Comparison of ENCODE assay signal across 8 mouse cellular contexts in the genomic region with DNA sequence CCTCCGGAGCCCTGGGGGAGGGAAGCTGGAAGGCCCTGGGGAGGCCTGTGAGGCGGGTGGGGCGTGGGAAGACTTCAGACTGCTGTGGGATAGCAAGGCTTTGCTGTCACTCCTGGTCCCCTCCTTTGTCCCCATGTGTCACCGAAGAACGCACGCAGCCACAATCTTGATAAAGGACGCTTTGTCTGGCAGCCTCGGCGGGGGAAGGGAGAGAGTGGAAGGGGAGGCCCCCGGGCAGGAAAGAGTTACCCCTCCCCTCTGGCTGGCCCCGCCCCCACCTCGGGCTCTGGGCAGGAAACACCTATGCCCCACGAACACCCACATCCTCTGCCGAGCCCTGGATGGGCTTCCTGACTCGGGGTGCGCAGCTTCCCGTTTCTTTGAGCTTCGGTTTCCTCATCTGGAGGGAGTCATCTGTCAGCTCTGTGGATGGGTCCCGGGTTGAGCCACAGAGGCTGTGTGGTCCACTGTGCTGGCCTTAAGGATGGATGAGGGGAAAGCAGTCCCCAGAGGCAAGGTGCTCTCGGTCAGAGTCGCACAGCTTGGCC.
A peak's percentile ranks its signal among the peaks of the same experiment; 100 is the strongest.
DNase-seq lines count a peak whose midpoint lies in the region; ATAC-seq and TF ChIP-seq lines count a peak whose summit lies in the region.

No protein-coding gene starts in this region.

- H3K9me3 ChIP-seq in lung, embryonic 15.5 days: no peaks in the 10 kb centered on the region

- peak overlapping the region; percentile 52 for H3K4me2 ChIP-seq in lung, embryonic 15.5 days

- TF ChIP-seq POLR2A in cerebellum, adult 2 months (IDR thresholded peaks at IDR 0.05; ENCODE audit: borderline replicate concordance, insufficient read depth, low read length): no peak

- peak overlapping the region; percentile 85 for H3K27ac ChIP-seq in lung, embryonic 15.5 days
- H3K27ac ChIP-seq in cerebellum, adult 2 months (ENCODE audit: insufficient read depth, low read length): no peak overlapping the region

- H3K9ac ChIP-seq in lung, embryonic 15.5 days: peak overlapping the region; percentile 22; the same call in 1 of the 2 replicates

- TF ChIP-seq CTCF in cerebellum, adult 2 months (IDR thresholded peaks at IDR 0.05; ENCODE audit: borderline replicate concordance, insufficient read depth, low read depth, low read length): no peak

- H3K27me3 ChIP-seq in lung, embryonic 15.5 days: no peaks in the 10 kb centered on the region; the same call in 1 of the 2 replicates
- peaks cover 4% of the 10 kb centered on the region; the same call in 1 of the 2 replicates for H3K27me3 ChIP-seq in cerebellum, adult 2 months (ENCODE audit: control insufficient read depth, insufficient read depth, low read length)

- H3K4me1 ChIP-seq in lung, embryonic 15.5 days: peaks cover 49% of the 10 kb centered on the region
- no peaks in the 10 kb centered on the region; the same call in 1 of the 2 replicates for H3K4me1 ChIP-seq in cerebellum, adult 2 months (ENCODE audit: control insufficient read depth, insufficient read depth, low read length)

- peak; percentile 81 for ATAC-seq in granulocyte monocyte progenitor cell, adult 5-6 weeks (replicated peaks; ENCODE audit: poor library complexity, severe bottlenecking)
- ATAC-seq in lung, embryonic 15.5 days (ENCODE audit: borderline replicate concordance, extremely low read depth, low FRiP score, low TSS enrichment): peak; percentile 70

- peak; percentile 80 for DNase-seq in A20 (ENCODE audit: low read depth, low spot score)
- peak; percentile 54 for DNase-seq in adrenal gland, postnatal 10 days
- DNase-seq in kidney, adult 18-20 months: peak; percentile 51
- DNase-seq in retina, embryonic 14.5 days (ENCODE audit: low spot score): peak; percentile 70
- no peak for DNase-seq in cerebellum, adult 2 months
- DNase-seq in ovary, postnatal 10 days (ENCODE audit: low spot score): no peak

- 3% methylated on average over 17 of the region's 21 CpGs for WGBS in lung, embryonic 15.5 days
- 11% methylated on average over 21 of the region's 21 CpGs for WGBS in cerebellum, adult 2 months

- H3K36me3 ChIP-seq in lung, embryonic 15.5 days: no peaks in the 10 kb centered on the region

- H3K4me3 ChIP-seq in lung, embryonic 15.5 days: peak overlapping the region; percentile 24
- no peak overlapping the region for H3K4me3 ChIP-seq in cerebellum, adult 2 months (replicated peaks; ENCODE audit: insufficient read depth, low read depth, low read length)

Comparison
In these comparisons a context has a peak if more than half of its experiments do, and no peak if none do; other contexts are left out.
1. DNase-seq: peak in A20 (single experiment), adrenal gland, postnatal 10 days (single experiment), kidney, adult 18-20 months (single experiment) and retina, embryonic 14.5 days (single experiment); none in cerebellum, adult 2 months (0 of 2) and ovary, postnatal 10 days (single experiment).